Mouse (Mus musculus) mouse embryonic stem cell (cell line): ENCODE measurements around the gene Kcnj2.

Experiments used
- in situ Hi-C, 2 experiments: fragments of 300-500 bp; cut with MboI; formaldehyde crosslinking; loops; 1 replicate in 1 of 2; 3 replicates in 1 of 2; pipeline ENCODE4 v1.14.3; 2019 to 2020; ENCODE audit warnings: low sequenced_read_pairs in 2 of 2, low pct_unique_long_range_greater_than_20kb in 1 of 2, mixed read lengths in 1 of 2; ENCODE audit not compliant: unreplicated experiment in 1 of 2

Kcnj2 gene

DNA sequence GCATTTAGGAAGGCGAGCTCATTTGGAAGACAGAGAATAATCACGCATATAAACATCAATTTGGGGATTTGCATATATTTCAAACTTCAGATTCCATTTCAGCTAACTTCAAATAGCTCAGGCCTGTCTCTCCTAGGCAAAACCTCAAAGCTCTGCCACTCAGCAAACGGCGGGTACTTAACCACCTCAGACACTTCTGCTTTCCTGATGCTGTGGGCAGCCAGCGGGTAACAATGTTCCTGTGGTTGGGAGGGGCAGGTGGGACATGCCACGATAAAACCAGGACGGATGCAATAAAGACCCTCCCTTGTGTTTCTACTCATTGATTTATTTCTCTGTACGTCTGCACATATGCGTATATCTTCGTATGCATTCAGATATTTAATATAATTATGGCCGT is 12.1 kb downstream of the Kcnj2 start:
- in situ Hi-C loops: no loop called here

- in situ Hi-C loops: no loop called here
Observed at GRCm38 (mm10) chr11:111083009-111083408, 17.0 kb downstream of the Kcnj2 start.

GRCm38 (mm10) chr11:111086933-111087332 is 21.0 kb downstream of the Kcnj2 start:
- in situ Hi-C loops: no loop called here

DNA sequence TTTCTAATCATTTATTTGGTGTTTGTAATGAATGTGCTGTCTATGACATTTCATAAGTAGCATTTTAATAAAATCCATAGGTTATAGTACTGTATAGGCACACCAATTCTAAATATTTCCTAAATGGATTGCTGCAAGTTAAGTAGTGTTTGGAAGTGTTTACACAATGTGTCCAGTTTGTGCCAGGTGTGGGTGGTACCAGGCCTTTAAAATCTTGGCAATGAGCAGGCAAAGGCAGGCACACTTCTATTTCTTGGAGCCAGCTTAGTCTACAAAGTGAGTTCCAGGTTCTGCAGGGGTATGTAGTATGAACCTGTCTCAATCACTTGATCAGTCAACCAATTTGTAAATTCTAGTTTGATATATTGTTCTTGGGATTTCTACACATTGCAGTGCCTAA is 22.3 kb downstream of the Kcnj2 start:
- in situ Hi-C loops: no loop called here

- in situ Hi-C loops: no loop called here
Observed at GRCm38 (mm10) chr11:111088812-111089211, 22.8 kb downstream of the Kcnj2 start.

DNA sequence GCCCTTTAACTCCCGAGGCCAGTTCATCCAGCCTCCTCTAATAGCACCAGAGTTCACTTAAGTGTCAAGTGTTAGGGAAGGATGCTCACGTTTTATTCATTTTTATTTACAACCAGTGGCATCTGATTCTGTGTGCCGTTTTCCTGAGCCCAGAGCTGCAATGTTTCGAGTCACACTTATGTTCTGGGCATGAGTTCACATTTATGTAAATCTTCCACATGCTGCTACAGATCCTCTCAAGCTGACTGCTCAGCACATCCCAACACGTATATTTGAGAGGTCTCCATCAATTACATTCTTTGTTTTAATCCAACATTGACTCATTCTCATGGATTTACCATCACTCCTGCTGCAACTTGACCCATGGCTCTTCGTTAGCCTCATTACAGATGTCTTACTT is 25.2 kb downstream of the Kcnj2 start:
- in situ Hi-C loops: no loop called here

DNA sequence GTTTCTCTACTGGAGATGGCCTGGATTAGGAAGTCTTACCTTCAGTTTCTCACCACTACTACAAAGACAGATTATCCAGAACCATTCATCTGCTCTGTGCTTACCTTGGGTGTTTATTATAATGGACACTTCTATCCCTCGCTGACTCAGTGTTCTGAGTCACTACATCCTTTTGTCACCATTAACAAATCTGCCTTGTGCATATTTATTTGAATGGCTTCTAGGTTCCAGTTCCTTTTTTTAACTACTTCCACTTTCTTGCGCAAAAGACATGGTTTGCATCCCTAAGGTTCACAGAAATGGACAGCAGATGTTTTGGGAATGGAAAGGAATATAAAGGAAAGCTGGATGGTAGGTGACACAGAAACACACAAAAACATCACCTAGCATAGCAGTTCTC is 27.0 kb downstream of the Kcnj2 start:
- in situ Hi-C loops: no loop called here

- in situ Hi-C loops: no loop called here
Observed at GRCm38 (mm10) chr11:111096612-111097011, 30.6 kb downstream of the Kcnj2 start.

DNA sequence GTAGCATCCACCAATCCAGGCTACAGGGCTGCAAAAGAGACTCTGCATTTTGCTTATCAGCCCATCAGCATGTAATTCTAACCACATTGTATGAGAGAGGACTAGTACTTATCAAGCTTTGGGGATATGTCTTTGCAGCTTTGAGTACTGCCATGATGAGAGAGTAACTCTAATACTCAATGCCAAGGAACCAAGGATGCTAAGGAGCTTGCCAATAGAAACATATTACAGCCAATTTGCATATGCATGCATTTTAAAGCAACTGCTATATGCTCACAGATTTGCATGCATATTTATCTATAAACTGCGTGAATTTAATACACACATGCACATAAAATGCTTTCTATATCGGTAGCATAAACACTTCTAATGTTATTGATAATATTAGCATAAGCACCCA is 34.2 kb downstream of the Kcnj2 start:
- in situ Hi-C loops: no loop called here

- in situ Hi-C loops: no loop called here
Observed at GRCm38 (mm10) chr11:111100651-111101050, 34.7 kb downstream of the Kcnj2 start.

GRCm38 (mm10) chr11:111101620-111102176 is 35.7 kb downstream of the Kcnj2 start:
- in situ Hi-C loops: no loop called here

DNA sequence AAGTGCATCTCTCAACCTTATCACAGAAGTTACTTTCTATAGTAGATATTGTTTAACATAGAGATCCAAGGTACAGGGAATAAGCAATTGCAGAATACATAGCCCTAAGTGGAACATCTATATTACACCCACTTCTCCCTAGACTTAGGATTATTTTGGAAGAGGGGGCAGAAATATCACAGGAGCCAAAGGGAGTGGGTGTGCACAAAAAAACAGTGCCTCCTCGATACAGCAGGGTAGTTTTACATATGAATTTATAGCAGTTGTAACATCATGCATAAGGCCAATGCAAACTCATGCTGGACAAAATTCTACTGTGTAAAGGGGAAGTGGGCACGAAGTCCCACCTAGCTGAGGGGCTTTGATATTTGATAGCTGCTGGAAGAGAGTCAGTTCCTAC is 38.5 kb downstream of the Kcnj2 start:
- in situ Hi-C loops: no loop called here

- in situ Hi-C loops: no loop called here
Observed at GRCm38 (mm10) chr11:111108130-111108529, 42.2 kb downstream of the Kcnj2 start.

GRCm38 (mm10) chr11:111121514-111121913 is 55.5 kb downstream of the Kcnj2 start:
- in situ Hi-C loops: no loop called here

DNA sequence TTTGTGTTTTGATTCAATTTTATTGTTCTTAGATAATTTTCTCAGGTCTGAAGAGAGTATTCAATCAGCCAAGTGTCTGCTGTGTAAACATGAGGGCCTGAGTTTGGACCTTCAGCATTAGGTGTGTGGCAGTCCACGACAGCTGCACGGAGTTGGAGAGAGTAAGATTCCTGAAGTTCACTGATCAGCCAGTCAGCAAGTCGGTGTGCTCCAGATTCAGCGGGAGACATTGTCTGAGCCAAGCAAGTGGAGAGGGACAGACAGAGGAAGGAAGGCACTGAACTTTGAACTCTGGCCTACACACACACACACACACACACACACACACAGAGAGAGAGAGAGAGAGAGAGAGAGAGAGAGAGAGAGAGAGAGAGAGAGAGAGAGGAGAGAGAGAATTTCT is 57.4 kb downstream of the Kcnj2 start:
- in situ Hi-C loops: no loop called here

GRCm38 (mm10) chr11:111125963-111126362 is 60.0 kb downstream of the Kcnj2 start:
- in situ Hi-C loops: no loop called here
